13 mouse cellular contexts compared by ENCODE assay signal in genomic region chr13:41599977-41600376, GRCm38 (mm10). TPM values are rescaled to one million over a fixed set of nuclear protein-coding genes. Genes with fewer than 3 reads are reported as not detected.
DNase-seq lines count a peak whose midpoint lies in the region; ATAC-seq and TF ChIP-seq lines count a peak whose summit lies in the region.
"Had no signal": no experiment of that assay in that cellular context is flagged by ENCODE, and none has a peak within 500 bp of the region (broad histone marks: within the 10 kb centered on the region; RNA-seq: fewer than 3 reads in every experiment).

No protein-coding gene starts in this region.

- peak; percentile 69 for DNase-seq in liver, adult 2 months (ENCODE audit: extremely low read depth, low read depth, low spot score)
- peak; percentile 28 for DNase-seq in MEL (ENCODE audit: low read depth, low spot score)
- peak; percentile 86 for DNase-seq in gonadal fat pad, adult 2 months (ENCODE audit: low read depth)
- DNase-seq in thymus, postnatal 10 days (ENCODE audit: low spot score in 2 of 2), result no peak
- DNase-seq in neural tube, embryonic 10.5 days (ENCODE audit: extremely low spot score, low spot score), result no peak
- DNase-seq: heart, postnatal 36 days; kidney, postnatal 10 days had no signal

- H3K27me3 ChIP-seq in liver, adult 2 months (ENCODE audit: control insufficient read depth, insufficient read depth, low read length), result no peaks in the 10 kb centered on the region
- no peaks in the 10 kb centered on the region for H3K27me3 ChIP-seq in liver, embryonic 12.5 days (replicated peaks)
- peaks cover 0 to 2% of the 10 kb centered on the region in 2 experiments; a peak in 1 of 4 replicates for H3K27me3 ChIP-seq in MEL (ENCODE audit: control insufficient read depth in 1 of 2, insufficient read depth in 2 of 2, low read length in 2 of 2)
- H3K27me3 ChIP-seq: limb, embryonic 12.5 days; megakaryocyte, embryonic 14.5 days had no signal

- H3K36me3 ChIP-seq in liver, adult 2 months (ENCODE audit: control insufficient read depth, insufficient read depth, low read length), result no peaks in the 10 kb centered on the region
- H3K36me3 ChIP-seq in liver, embryonic 12.5 days, result no peaks in the 10 kb centered on the region
- no peaks in the 10 kb centered on the region; a peak in 1 of 4 replicates for H3K36me3 ChIP-seq in MEL (ENCODE audit: control insufficient read depth in 1 of 2, insufficient read depth in 2 of 2, low read length in 2 of 2)
- H3K36me3 ChIP-seq: limb, embryonic 12.5 days had no signal

- no peak for ATAC-seq in liver, embryonic 12.5 days
- peak; percentile 81 for ATAC-seq in megakaryocyte progenitor cell, adult 5-6 weeks (replicated peaks; ENCODE audit: poor library complexity)
- ATAC-seq in erythroid progenitor cell, adult 5-6 weeks (replicated peaks; ENCODE audit: low FRiP score, poor library complexity, severe bottlenecking), result no peak
- ATAC-seq: inflammation-experienced regulatory T-cells, adult 6 months had no signal

- no peak for TF ChIP-seq RAD21 in MEL (IDR thresholded peaks at IDR 0.05; ENCODE audit: low read depth, low read length)

- TF ChIP-seq CTCF in liver, adult 2 months (IDR thresholded peaks at IDR 0.05; ENCODE audit: low read depth, low read length), result no peak
- no peak for TF ChIP-seq CTCF in MEL (IDR thresholded peaks at IDR 0.05 in 2 of 3, conservative IDR thresholded peaks at IDR 0.05 in 1 of 3; ENCODE audit: control insufficient read depth in 1 of 3, insufficient read depth in 1 of 3, low read depth in 2 of 3, low read length in 3 of 3, poor library complexity in 1 of 3, severe bottlenecking in 1 of 3)

- no peak for TF ChIP-seq POLR2A in liver, adult 2 months (IDR thresholded peaks at IDR 0.05; ENCODE audit: extremely low read depth, insufficient read depth, low read length)
- TF ChIP-seq POLR2A in MEL (IDR thresholded peaks at IDR 0.05; ENCODE audit: control insufficient read depth in 1 of 2, insufficient read depth in 1 of 2, low read depth in 1 of 2, low read length in 2 of 2, poor library complexity in 1 of 2), result no peak

- no peak for TF ChIP-seq EP300 in MEL (IDR thresholded peaks at IDR 0.05; ENCODE audit: low read depth in 1 of 2, low read length in 2 of 2)

- no peaks in the 10 kb centered on the region for H3K79me2 ChIP-seq in liver, adult 2 months (ENCODE audit: control insufficient read depth, insufficient read depth, low read length)
- H3K79me2 ChIP-seq in MEL (ENCODE audit: control insufficient read depth, insufficient read depth, low read length, poor library complexity), result no peaks in the 10 kb centered on the region; the same call in 1 of the 2 replicates

- H3K4me2 ChIP-seq in liver, embryonic 12.5 days, result no peak overlapping the region
- H3K4me2 ChIP-seq: limb, embryonic 12.5 days had no signal

- no peak overlapping the region for H3K9ac ChIP-seq in liver, adult 2 months (ENCODE audit: low read depth, low read length)
- H3K9ac ChIP-seq in liver, embryonic 12.5 days, result no peak overlapping the region
- no peak overlapping the region for H3K9ac ChIP-seq in MEL (ENCODE audit: control insufficient read depth, low read depth, low read length, poor library complexity, severe bottlenecking)
- H3K9ac ChIP-seq: limb, embryonic 12.5 days had no signal

- H3K9me3 ChIP-seq in liver, embryonic 12.5 days (replicated peaks), result no peaks in the 10 kb centered on the region
- no peaks in the 10 kb centered on the region for H3K9me3 ChIP-seq in MEL (replicated peaks; ENCODE audit: insufficient read depth, low read length)
- H3K9me3 ChIP-seq: limb, embryonic 12.5 days; megakaryocyte, embryonic 14.5 days had no signal

- H3K4me3 ChIP-seq in liver, adult 2 months (ENCODE audit: insufficient read depth, low read depth, low read length), result no peak overlapping the region
- no peak overlapping the region for H3K4me3 ChIP-seq in liver, embryonic 12.5 days
- H3K4me3 ChIP-seq in MEL (ENCODE audit: control insufficient read depth in 1 of 2, insufficient read depth in 1 of 2, low read depth in 2 of 2, low read length in 2 of 2), result no peak overlapping the region
- H3K4me3 ChIP-seq: limb, embryonic 12.5 days; megakaryocyte, embryonic 14.5 days had no signal

- WGBS in liver, adult 2 months, result 34% methylated on average over 4 of the region's 4 CpGs
- WGBS in liver, embryonic 12.5 days (ENCODE audit: insufficient replicate concordance), result 48% methylated on average over 4 of the region's 4 CpGs

- H3K4me1 ChIP-seq in liver, adult 2 months (ENCODE audit: control insufficient read depth, insufficient read depth, low read length), result no peaks in the 10 kb centered on the region
- peaks cover 11% of the 10 kb centered on the region; the same call in 1 of the 2 replicates for H3K4me1 ChIP-seq in liver, embryonic 12.5 days
- H3K4me1 ChIP-seq in MEL (ENCODE audit: control insufficient read depth in 1 of 2, insufficient read depth in 2 of 2, low read length in 2 of 2), result peaks cover 0 to 5% of the 10 kb centered on the region in 2 experiments; a peak in 2 of 4 replicates
- H3K4me1 ChIP-seq: limb, embryonic 12.5 days had no signal

- H3K27ac ChIP-seq in liver, adult 2 months (replicated peaks; ENCODE audit: insufficient read depth, low read depth, low read length), result peak overlapping the region; percentile 8; the same call in 1 of the 2 replicates
- H3K27ac ChIP-seq in liver, embryonic 12.5 days, result no peak overlapping the region
- H3K27ac ChIP-seq in MEL (ENCODE audit: control insufficient read depth, low read depth, low read length), result no peak overlapping the region
- H3K27ac ChIP-seq: limb, embryonic 12.5 days had no signal

TF ChIP-seq in MEL, 35 proteins besides CTCF, POLR2A, EP300 and RAD21:
- TF ChIP-seq E2F4 (IDR thresholded peaks at IDR 0.05; ENCODE audit: borderline replicate concordance, low read depth, low read length), result no peak
- no peak for TF ChIP-seq ZNF384 (IDR thresholded peaks at IDR 0.05; ENCODE audit: low read depth, low read length)
- no peak for TF ChIP-seq NRF1 (IDR thresholded peaks at IDR 0.05; ENCODE audit: insufficient read depth, low read depth, low read length, poor library complexity, severe bottlenecking)
- no peak for TF ChIP-seq CHD2 (IDR thresholded peaks at IDR 0.05; ENCODE audit: low read length)
- TF ChIP-seq TBP (IDR thresholded peaks at IDR 0.05; ENCODE audit: low read depth, low read length), result no peak
- no peak for TF ChIP-seq POLR2AphosphoS2 (IDR thresholded peaks at IDR 0.05; ENCODE audit: low read length)
- TF ChIP-seq USF2 (IDR thresholded peaks at IDR 0.05; ENCODE audit: borderline replicate concordance in 1 of 2, insufficient read depth in 1 of 2, low read depth in 1 of 2, low read length in 2 of 2), result no peak
- TF ChIP-seq MAFK (IDR thresholded peaks at IDR 0.05; ENCODE audit: borderline replicate concordance, low read depth, low read length), result no peak

RNA-seq across cellular contexts. Expression of gene Tmem170b, which starts 5.7 kb away (rescaled TPM):
- 9.5 and 11.4 TPM in 2 replicates for total RNA-seq in liver, adult 2 months (2014; rRNA removed)
- polyA plus RNA-seq in liver, adult 2 months (2012; rRNA removed), result 4.4 and 5.6 TPM in 2 replicates
- polyA plus RNA-seq in liver, embryonic 12.5 days (2016; fragmentation: Nextera tagmentation; extraction: Ambion mirVana), result 7.3 and 7.6 TPM in 2 replicates
- total RNA-seq in MEL (2012; rRNA removed), result 5.2 and 6.5 TPM in 2 replicates
- 1 to 10 TPM in 1 of 2 experiments, not detected in 1; 7.0 TPM for polyA plus RNA-seq in MEL (2012; ENCODE audit: insufficient read depth in 1 of 2, insufficient read length in 2 of 2, low read depth in 1 of 2, low replicate concordance in 2 of 2, missing spikeins in 1 of 2)
- 3.8 and 6.5 TPM in 2 replicates for polyA plus RNA-seq in gonadal fat pad, adult 2 months (2012; rRNA removed)
- 27.3 and 31.5 TPM in 2 replicates for total RNA-seq in megakaryocyte progenitor cell, adult 5-6 weeks (2015)
- total RNA-seq in megakaryocyte progenitor cell, adult 5-6 weeks (2017), result 18.9 and 22.4 TPM in 2 replicates
- 9.4 and 10.5 TPM in 2 replicates for total RNA-seq in erythroid progenitor cell, adult 5-6 weeks (2015; ENCODE audit: low replicate concordance)
- 7.4 and 7.6 TPM in 2 replicates for total RNA-seq in erythroid progenitor cell, adult 5-6 weeks (2017; ENCODE audit: low replicate concordance)

Comparison
In these comparisons a context has a peak if more than half of its experiments do, and no peak if none do; other contexts are left out.
1. DNase-seq: peak in liver, adult 2 months (single experiment), MEL (single experiment) and gonadal fat pad, adult 2 months (single experiment); none in thymus, postnatal 10 days (0 of 2) and neural tube, embryonic 10.5 days (single experiment).